Mouse (Mus musculus) midbrain, embryonic 16.5 days (tissue): ENCODE measurements around the gene Clcn3. TPM values are rescaled to one million over a fixed set of nuclear protein-coding genes. Genes with fewer than 3 reads are reported as not detected.

ENCODE experiments used
- ATAC-seq: fragments of 200-750 bp; cut with Nextera tagmentation; 2 replicates; pipeline ENCODE4 v1.8.0; 2017; ENCODE audit warnings: moderate TSS enrichment
- H3K27ac ChIP-seq: fragments of 300-500 bp; sonication (generic); 2 replicates; pipeline ENCODE4 v1.5.1; 2014; ENCODE audit warnings: mild to moderate bottlenecking, low read length, mixed read lengths
- H3K27me3 ChIP-seq: fragments of 300-500 bp; sonication (generic); 2 replicates; pipeline ENCODE4 v1.6.1; 2014; ENCODE audit warnings: low read depth, low read length, mixed read lengths; ENCODE audit not compliant: control insufficient read depth, insufficient read depth
- H3K36me3 ChIP-seq: fragments of 300-500 bp; sonication (generic); 2 replicates; pipeline ENCODE4 v1.6.1; 2014; ENCODE audit warnings: mild to moderate bottlenecking, low read length, moderate library complexity, mixed read lengths; ENCODE audit not compliant: control insufficient read depth, insufficient read depth
- H3K4me1 ChIP-seq: fragments of 300-500 bp; sonication (generic); 2 replicates; pipeline ENCODE4 v1.6.1; 2014; ENCODE audit warnings: mild to moderate bottlenecking, low read length, mixed read lengths; ENCODE audit not compliant: control insufficient read depth, insufficient read depth
- H3K4me2 ChIP-seq: fragments of 300-500 bp; sonication (generic); 2 replicates; pipeline ENCODE4 v1.6.1; 2014; ENCODE audit warnings: mild to moderate bottlenecking, low read length, mixed read lengths
- H3K4me3 ChIP-seq: fragments of 300-500 bp; sonication (generic); 2 replicates; pipeline ENCODE4 v1.5.1; 2014; ENCODE audit warnings: low read depth, mild to moderate bottlenecking, low read length, moderate library complexity, mixed read lengths
- H3K9ac ChIP-seq: fragments of 300-500 bp; sonication (generic); 2 replicates; pipeline ENCODE4 v1.6.1; 2014; ENCODE audit warnings: low read depth, low read length, mixed read lengths
- H3K9me3 ChIP-seq: fragments of 300-500 bp; sonication (generic); replicated peaks from 2 replicates; pipeline ENCODE4 v1.6.1; 2014; ENCODE audit warnings: mild to moderate bottlenecking, low read length, mixed read lengths; ENCODE audit not compliant: control insufficient read depth, poor library complexity, severe bottlenecking
- WGBS: fragments of 180-500 bp; shearing (Covaris S2); extraction: QIAGEN DNeasy Blood & Tissue Kit; methylation state at CpG from one replicate; pipeline ENCODE4 v1.1.7; 2014; 5-methylcytosine and 5-hydroxymethylcytosine counted together
- polyA plus RNA-seq: library from polyadenylated mRNA; unstranded; fragments of >200 nt; fragmentation: Nextera tagmentation; extraction: Ambion mirVana; gene quantifications from 2 replicates; pipeline ENCODE4 v1.2.1, GENCODE M21; 2015

Gene Clcn3
- polyA plus RNA-seq, 1 experiment from 2014 or later, result 78.4 TPM

- H3K4me3 ChIP-seq, result peak overlapping the region; percentile 84
- H3K27me3 ChIP-seq, result no peaks in the 10 kb centered on the region
- no peaks in the 10 kb centered on the region for H3K36me3 ChIP-seq
- peak overlapping the region; percentile 61; the same call in 1 of the 2 replicates for H3K27ac ChIP-seq
- no peak for ATAC-seq
- no peaks in the 10 kb centered on the region for H3K9me3 ChIP-seq
- peaks cover 20% of the 10 kb centered on the region for H3K4me1 ChIP-seq
- H3K4me2 ChIP-seq, result peak overlapping the region; percentile 83
- peak overlapping the region; percentile 77 for H3K9ac ChIP-seq
- 2% methylated on average over 23 of the region's 23 CpGs for WGBS
Measured at GRCm38 (mm10) chr8:60890520-60890874, 92.6 kb downstream of the Clcn3 start.

GRCm38 (mm10) chr8:60889843-60890519 is 93.1 kb downstream of the Clcn3 start, which contains the start of gene Hpf1:
Gene Hpf1 (plus strand): TSS chr8:60890418.
- H3K4me2 ChIP-seq, result peak within 1 kb of the TSS; percentile 83
- H3K4me1 ChIP-seq, result peaks cover 20% of the 10 kb centered on the region
- ATAC-seq, result peak; percentile 99
- H3K9me3 ChIP-seq, result no peaks in the 10 kb centered on the region
- H3K27me3 ChIP-seq, result no peaks in the 10 kb centered on the region
- H3K36me3 ChIP-seq, result no peaks in the 10 kb centered on the region
- peak within 1 kb of the TSS; percentile 77 for H3K9ac ChIP-seq
- 5% methylated on average over 43 of the region's 43 CpGs for WGBS
- H3K27ac ChIP-seq, result peak within 1 kb of the TSS; percentile 61
- H3K4me3 ChIP-seq, result peak within 1 kb of the TSS; percentile 84

GRCm38 (mm10) chr8:60889131-60889842 is 93.8 kb downstream of the Clcn3 start:
- no peak for ATAC-seq
- 86% methylated on average over 11 of the region's 11 CpGs for WGBS
- Histone ChIP-seq H3K4me3 (no peak overlapping the region; the same call in 1 of the 2 replicates), H3K36me3 (no peaks in the 10 kb centered on the region), H3K9me3 (no peaks in the 10 kb centered on the region), H3K9ac (no peak overlapping the region), H3K27ac (no peak overlapping the region), H3K4me2 (peak overlapping the region; percentile 83), H3K27me3 (no peaks in the 10 kb centered on the region), H3K4me1 (peaks cover 20% of the 10 kb centered on the region)

GRCm38 (mm10) chr8:60886736-60887135 is 96.4 kb downstream of the Clcn3 start:
- no peak for ATAC-seq

GRCm38 (mm10) chr8:60883419-60884137 is 99.5 kb downstream of the Clcn3 start:
- no peaks in the 10 kb centered on the region for H3K4me1 ChIP-seq
- no peak overlapping the region for H3K27ac ChIP-seq
- no peaks in the 10 kb centered on the region for H3K9me3 ChIP-seq
- WGBS, result 66% methylated on average over 4 of the region's 4 CpGs
- no peak for ATAC-seq
- no peak overlapping the region for H3K4me3 ChIP-seq
- H3K4me2 ChIP-seq, result no peak overlapping the region
- no peaks in the 10 kb centered on the region for H3K27me3 ChIP-seq
- no peaks in the 10 kb centered on the region for H3K36me3 ChIP-seq
- H3K9ac ChIP-seq, result no peak overlapping the region

More at GRCm38 (mm10) chr8:60886736-60887135, 96.4 kb downstream of the Clcn3 start:
- Histone ChIP-seq H3K27me3 (no peaks in the 10 kb centered on the region), H3K9me3 (no peaks in the 10 kb centered on the region), H3K4me2 (no peak overlapping the region), H3K9ac (no peak overlapping the region), H3K4me1 (peaks cover 10% of the 10 kb centered on the region), H3K27ac (no peak overlapping the region), H3K36me3 (no peaks in the 10 kb centered on the region), H3K4me3 (no peak overlapping the region)
- 48% methylated on average over 6 of the region's 6 CpGs for WGBS

GRCm38 (mm10) chr8:60878617-60879016 is 104.5 kb downstream of the Clcn3 start:
- ATAC-seq, result no peak
- no peak overlapping the region for H3K27ac ChIP-seq
- 83% methylated on average over 2 of the region's 2 CpGs for WGBS
- no peak overlapping the region for H3K4me3 ChIP-seq
- no peaks in the 10 kb centered on the region for H3K9me3 ChIP-seq
- no peak overlapping the region for H3K4me2 ChIP-seq
- no peaks in the 10 kb centered on the region for H3K4me1 ChIP-seq
- no peaks in the 10 kb centered on the region for H3K27me3 ChIP-seq
- no peaks in the 10 kb centered on the region for H3K36me3 ChIP-seq
- no peak overlapping the region for H3K9ac ChIP-seq

- no peak overlapping the region for H3K4me2 ChIP-seq
- no peak overlapping the region for H3K27ac ChIP-seq
- H3K9me3 ChIP-seq, result no peaks in the 10 kb centered on the region
- no peaks in the 10 kb centered on the region for H3K27me3 ChIP-seq
- H3K4me3 ChIP-seq, result no peak overlapping the region
- no peaks in the 10 kb centered on the region for H3K4me1 ChIP-seq
- WGBS, result 79% methylated on average over 13 of the region's 13 CpGs
- no peaks in the 10 kb centered on the region for H3K36me3 ChIP-seq
- no peak overlapping the region for H3K9ac ChIP-seq
- ATAC-seq, result no peak
Measured at GRCm38 (mm10) chr8:60870231-60871193, 112.6 kb downstream of the Clcn3 start.

- H3K4me2 ChIP-seq, result no peak overlapping the region
- H3K4me1 ChIP-seq, result no peaks in the 10 kb centered on the region
- WGBS, result 87% methylated on average over 2 of the region's 2 CpGs
Measured at GRCm38 (mm10) chr8:60869761-60870160, 113.3 kb downstream of the Clcn3 start.

More at GRCm38 (mm10) chr8:60869761-60870160, 113.3 kb downstream of the Clcn3 start:
- ATAC-seq, result no peak
- Histone ChIP-seq H3K9me3 (no peaks in the 10 kb centered on the region), H3K27ac (no peak overlapping the region), H3K27me3 (no peaks in the 10 kb centered on the region), H3K4me3 (no peak overlapping the region), H3K9ac (no peak overlapping the region), H3K36me3 (no peaks in the 10 kb centered on the region)
